Mouse (Mus musculus) erythroblast, embryonic 14.5 days (primary cell): ENCODE data around the gene Cnn1.

Source experiments
- GATA1 ChIP-seq: IDR thresholded peaks from 2 replicates; pipeline ENCODE4 v1.6.1; 2012; ENCODE audit warnings: low read length, inconsistent platforms, mixed read lengths
- TAL1 ChIP-seq: IDR thresholded peaks from 3 replicates; pipeline ENCODE4 v1.6.1; 2012; ENCODE audit warnings: low read length, inconsistent platforms, mixed read lengths

DNA sequence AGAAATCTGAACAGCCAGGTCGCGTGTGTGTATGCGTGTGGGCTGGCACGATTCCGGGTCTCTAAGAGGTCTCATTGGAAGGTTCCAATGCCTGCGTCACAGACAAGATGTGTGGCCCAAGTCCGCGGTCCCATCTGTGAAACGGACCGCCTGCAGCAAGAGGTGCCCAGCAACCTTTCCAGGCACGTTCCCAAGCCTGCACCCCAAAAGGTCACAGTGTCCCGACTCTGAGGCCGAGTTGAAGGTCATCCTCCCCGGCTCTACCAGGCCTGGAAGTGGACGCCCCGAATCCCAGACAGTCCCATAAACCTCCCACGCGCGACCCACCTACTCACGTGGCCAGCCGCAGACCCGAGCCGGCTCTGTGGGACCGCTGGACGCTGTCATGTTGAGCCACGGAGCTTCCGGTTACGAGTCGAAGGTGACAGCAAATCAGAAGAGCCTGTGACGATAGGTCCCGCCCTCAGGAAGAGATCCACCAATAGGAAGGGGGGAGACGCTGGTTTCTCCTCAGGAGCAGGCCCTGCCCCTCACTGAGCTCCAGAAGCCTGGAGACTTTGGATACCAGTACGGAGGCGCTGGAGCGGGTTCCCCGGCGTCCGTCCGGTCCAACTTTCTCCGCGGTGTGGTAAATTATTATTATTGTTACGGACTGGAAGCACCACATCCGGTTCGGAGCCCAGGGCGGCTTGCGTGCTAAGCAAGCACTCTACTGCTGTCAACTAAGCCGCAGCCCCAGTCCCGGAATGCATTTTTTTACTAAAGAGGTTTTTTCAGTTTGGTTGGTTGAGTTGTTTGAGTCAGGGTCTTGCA lies 13.8 kb upstream of the Cnn1 start, which contains the start of gene Ecsit:
- TF ChIP-seq TAL1 (no peak), GATA1 (no peak)
